Mouse (Mus musculus): Measurements from ENCODE around the gene Pacsin2. TPM values are rescaled to one million over a fixed set of nuclear protein-coding genes. Genes with fewer than 3 reads are reported as not detected.
A peak's percentile ranks its signal among the peaks of the same experiment; 100 is the strongest.

The Pacsin2 gene
- polyA plus RNA-seq, 1 experiment from 2014 or later = 43.2 TPM

- no peaks in the 10 kb centered on the region for H3K36me3 ChIP-seq (ENCODE audit: control insufficient read depth, insufficient read depth, low read length)
- H3K4me2 ChIP-seq (replicated peaks; ENCODE audit: low read depth, low read length) = no peak overlapping the region
- H3K9me3 ChIP-seq (ENCODE audit: control insufficient read depth, low read length) = no peaks in the 10 kb centered on the region
- no peak for ATAC-seq (ENCODE audit: low FRiP score)
- WGBS = 98% methylated on average over 3 of the region's 3 CpGs
- H3K4me3 ChIP-seq (ENCODE audit: low read depth, low read length) = no peak overlapping the region
- no peak overlapping the region for H3K9ac ChIP-seq (ENCODE audit: low read depth, low read length)
- no peaks in the 10 kb centered on the region for H3K27me3 ChIP-seq (ENCODE audit: control insufficient read depth, insufficient read depth, low read length)
- H3K27ac ChIP-seq (ENCODE audit: low read depth, low read length) = no peak overlapping the region
- DNase-seq (ENCODE audit: low spot score) = no peak
- no peaks in the 10 kb centered on the region for H3K4me1 ChIP-seq (replicated peaks; ENCODE audit: control insufficient read depth, insufficient read depth, low read length)
Observed at GRCm38 (mm10) chr15:83404008-83404407, 60.4 kb downstream of the Pacsin2 start.

- Histone ChIP-seq H3K4me1 (replicated peaks; ENCODE audit: control insufficient read depth, insufficient read depth, low read length) (no peaks in the 10 kb centered on the region), H3K9ac (ENCODE audit: low read depth, low read length) (no peak overlapping the region), H3K36me3 (ENCODE audit: control insufficient read depth, insufficient read depth, low read length) (no peaks in the 10 kb centered on the region), H3K27me3 (ENCODE audit: control insufficient read depth, insufficient read depth, low read length) (no peaks in the 10 kb centered on the region), H3K4me3 (ENCODE audit: low read depth, low read length) (no peak overlapping the region), H3K27ac (ENCODE audit: low read depth, low read length) (no peak overlapping the region), H3K9me3 (ENCODE audit: control insufficient read depth, low read length) (no peaks in the 10 kb centered on the region), H3K4me2 (replicated peaks; ENCODE audit: low read depth, low read length) (no peak overlapping the region)
- WGBS = 42% methylated on average over 5 of the region's 5 CpGs
- ATAC-seq (ENCODE audit: low FRiP score) (no peak), DNase-seq (ENCODE audit: low spot score) (no peak)
Observed at GRCm38 (mm10) chr15:83403016-83403415, 61.4 kb downstream of the Pacsin2 start.

GRCm38 (mm10) chr15:83392722-83393121, 71.7 kb downstream of the Pacsin2 start:
- Histone ChIP-seq H3K27ac (ENCODE audit: low read depth, low read length) (no peak overlapping the region), H3K9ac (ENCODE audit: low read depth, low read length) (no peak overlapping the region), H3K36me3 (ENCODE audit: control insufficient read depth, insufficient read depth, low read length) (no peaks in the 10 kb centered on the region), H3K4me1 (replicated peaks; ENCODE audit: control insufficient read depth, insufficient read depth, low read length) (no peaks in the 10 kb centered on the region), H3K9me3 (ENCODE audit: control insufficient read depth, low read length) (no peaks in the 10 kb centered on the region), H3K4me2 (replicated peaks; ENCODE audit: low read depth, low read length) (no peak overlapping the region), H3K4me3 (ENCODE audit: low read depth, low read length) (no peak overlapping the region), H3K27me3 (ENCODE audit: control insufficient read depth, insufficient read depth, low read length) (no peaks in the 10 kb centered on the region)
- DNase-seq (ENCODE audit: low spot score) (no peak), ATAC-seq (ENCODE audit: low FRiP score) (no peak)
- 84% methylated on average over 2 of the region's 2 CpGs for WGBS

GRCm38 (mm10) chr15:83387911-83388310, 76.5 kb downstream of the Pacsin2 start:
- H3K36me3 ChIP-seq (ENCODE audit: control insufficient read depth, insufficient read depth, low read length) = no peaks in the 10 kb centered on the region
- H3K4me3 ChIP-seq (ENCODE audit: low read depth, low read length) = no peak overlapping the region
- no peaks in the 10 kb centered on the region for H3K9me3 ChIP-seq (ENCODE audit: control insufficient read depth, low read length)
- ATAC-seq (ENCODE audit: low FRiP score) = no peak
- H3K9ac ChIP-seq (ENCODE audit: low read depth, low read length) = no peak overlapping the region
- no peak overlapping the region for H3K4me2 ChIP-seq (replicated peaks; ENCODE audit: low read depth, low read length)
- H3K27me3 ChIP-seq (ENCODE audit: control insufficient read depth, insufficient read depth, low read length) = no peaks in the 10 kb centered on the region
- H3K4me1 ChIP-seq (replicated peaks; ENCODE audit: control insufficient read depth, insufficient read depth, low read length) = no peaks in the 10 kb centered on the region
- no peak for DNase-seq (ENCODE audit: low spot score)
- no peak overlapping the region for H3K27ac ChIP-seq (ENCODE audit: low read depth, low read length)
- 92% methylated on average over 2 of the region's 2 CpGs for WGBS

- no peak for ATAC-seq (ENCODE audit: low FRiP score)
- H3K27me3 ChIP-seq (ENCODE audit: control insufficient read depth, insufficient read depth, low read length) = no peaks in the 10 kb centered on the region
- H3K4me1 ChIP-seq (replicated peaks; ENCODE audit: control insufficient read depth, insufficient read depth, low read length) = no peaks in the 10 kb centered on the region
- H3K4me2 ChIP-seq (replicated peaks; ENCODE audit: low read depth, low read length) = no peak overlapping the region
- H3K9me3 ChIP-seq (ENCODE audit: control insufficient read depth, low read length) = no peaks in the 10 kb centered on the region
- H3K4me3 ChIP-seq (ENCODE audit: low read depth, low read length) = no peak overlapping the region
- no peak overlapping the region for H3K9ac ChIP-seq (ENCODE audit: low read depth, low read length)
- no peaks in the 10 kb centered on the region for H3K36me3 ChIP-seq (ENCODE audit: control insufficient read depth, insufficient read depth, low read length)
- H3K27ac ChIP-seq (ENCODE audit: low read depth, low read length) = no peak overlapping the region
- WGBS = 92% methylated on average over 2 of the region's 2 CpGs
- DNase-seq (ENCODE audit: low spot score) = no peak
Observed at GRCm38 (mm10) chr15:83383633-83384032, 80.8 kb downstream of the Pacsin2 start.

GRCm38 (mm10) chr15:83383136-83383535, 81.3 kb downstream of the Pacsin2 start:
- no peak overlapping the region for H3K27ac ChIP-seq (ENCODE audit: low read depth, low read length)
- no peak overlapping the region for H3K4me2 ChIP-seq (replicated peaks; ENCODE audit: low read depth, low read length)
- WGBS = 95% methylated on average over 5 of the region's 5 CpGs
- no peaks in the 10 kb centered on the region for H3K27me3 ChIP-seq (ENCODE audit: control insufficient read depth, insufficient read depth, low read length)
- H3K4me1 ChIP-seq (replicated peaks; ENCODE audit: control insufficient read depth, insufficient read depth, low read length) = no peaks in the 10 kb centered on the region
- no peak overlapping the region for H3K4me3 ChIP-seq (ENCODE audit: low read depth, low read length)
- no peaks in the 10 kb centered on the region for H3K36me3 ChIP-seq (ENCODE audit: control insufficient read depth, insufficient read depth, low read length)
- ATAC-seq (ENCODE audit: low FRiP score) = no peak
- DNase-seq (ENCODE audit: low spot score) = no peak
- no peaks in the 10 kb centered on the region for H3K9me3 ChIP-seq (ENCODE audit: control insufficient read depth, low read length)
- no peak overlapping the region for H3K9ac ChIP-seq (ENCODE audit: low read depth, low read length)

- no peak overlapping the region for H3K4me3 ChIP-seq (ENCODE audit: low read depth, low read length)
- WGBS = 93% methylated on average over 4 of the region's 4 CpGs
- H3K4me2 ChIP-seq (replicated peaks; ENCODE audit: low read depth, low read length) = no peak overlapping the region
- ATAC-seq (ENCODE audit: low FRiP score) = no peak
- H3K27ac ChIP-seq (ENCODE audit: low read depth, low read length) = no peak overlapping the region
- no peaks in the 10 kb centered on the region for H3K36me3 ChIP-seq (ENCODE audit: control insufficient read depth, insufficient read depth, low read length)
- H3K9me3 ChIP-seq (ENCODE audit: control insufficient read depth, low read length) = no peaks in the 10 kb centered on the region
- no peak for DNase-seq (ENCODE audit: low spot score)
- no peaks in the 10 kb centered on the region for H3K27me3 ChIP-seq (ENCODE audit: control insufficient read depth, insufficient read depth, low read length)
- no peaks in the 10 kb centered on the region for H3K4me1 ChIP-seq (replicated peaks; ENCODE audit: control insufficient read depth, insufficient read depth, low read length)
- H3K9ac ChIP-seq (ENCODE audit: low read depth, low read length) = no peak overlapping the region
Observed at GRCm38 (mm10) chr15:83382467-83382866, 81.9 kb downstream of the Pacsin2 start.

GRCm38 (mm10) chr15:83377153-83377552, 87.3 kb downstream of the Pacsin2 start:
- no peak overlapping the region for H3K4me2 ChIP-seq (replicated peaks; ENCODE audit: low read depth, low read length)
- ATAC-seq (ENCODE audit: low FRiP score) (no peak), DNase-seq (ENCODE audit: low spot score) (no peak)
- no peaks in the 10 kb centered on the region for H3K4me1 ChIP-seq (replicated peaks; ENCODE audit: control insufficient read depth, insufficient read depth, low read length)
- H3K27me3 ChIP-seq (ENCODE audit: control insufficient read depth, insufficient read depth, low read length) = no peaks in the 10 kb centered on the region
- H3K9ac ChIP-seq (ENCODE audit: low read depth, low read length) = no peak overlapping the region
- H3K9me3 ChIP-seq (ENCODE audit: control insufficient read depth, low read length) = no peaks in the 10 kb centered on the region
- H3K36me3 ChIP-seq (ENCODE audit: control insufficient read depth, insufficient read depth, low read length) = no peaks in the 10 kb centered on the region
- WGBS = 82% methylated on average over 4 of the region's 4 CpGs
- no peak overlapping the region for H3K4me3 ChIP-seq (ENCODE audit: low read depth, low read length)
- no peak overlapping the region for H3K27ac ChIP-seq (ENCODE audit: low read depth, low read length)

GRCm38 (mm10) chr15:83375136-83375535, 89.3 kb downstream of the Pacsin2 start:
- WGBS = 62% methylated on average over 4 of the region's 4 CpGs
- ATAC-seq (ENCODE audit: low FRiP score) = no peak

More at GRCm38 (mm10) chr15:83375136-83375535, 89.3 kb downstream of the Pacsin2 start:
- no peak overlapping the region for H3K9ac ChIP-seq (ENCODE audit: low read depth, low read length)
- H3K36me3 ChIP-seq (ENCODE audit: control insufficient read depth, insufficient read depth, low read length) = no peaks in the 10 kb centered on the region
- H3K4me1 ChIP-seq (replicated peaks; ENCODE audit: control insufficient read depth, insufficient read depth, low read length) = no peaks in the 10 kb centered on the region
- H3K27ac ChIP-seq (ENCODE audit: low read depth, low read length) = no peak overlapping the region
- H3K27me3 ChIP-seq (ENCODE audit: control insufficient read depth, insufficient read depth, low read length) = no peaks in the 10 kb centered on the region
- H3K4me2 ChIP-seq (replicated peaks; ENCODE audit: low read depth, low read length) = no peak overlapping the region
- H3K9me3 ChIP-seq (ENCODE audit: control insufficient read depth, low read length) = no peaks in the 10 kb centered on the region
- no peak overlapping the region for H3K4me3 ChIP-seq (ENCODE audit: low read depth, low read length)
- DNase-seq (ENCODE audit: low spot score) = peak; percentile 64
